Mouse (Mus musculus): ENCODE measurements around the gene Prkaa1.

Gene Prkaa1

GRCm38 (mm10) chr15:5138021-5138856 lies 5.4 kb upstream of the Prkaa1 start:
- Histone ChIP-seq H3K36me3 (ENCODE audit: insufficient read depth, low read length) (peaks cover under 1% of the 10 kb centered on the region; the same call in 1 of the 2 replicates), H3K9me3 (ENCODE audit: low read length) (no peaks in the 10 kb centered on the region), H3K4me1 (replicated peaks; ENCODE audit: low read depth, low read length) (peaks cover 43% of the 10 kb centered on the region), H3K4me3 (replicated peaks; ENCODE audit: low read length) (no peak overlapping the region), H3K27me3 (ENCODE audit: insufficient read depth, low read length) (no peaks in the 10 kb centered on the region)
- TF ChIP-seq POU5F1 (IDR thresholded peaks at IDR 0.05; ENCODE audit: borderline replicate concordance, low read length): no peak
- TF ChIP-seq NANOG (IDR thresholded peaks at IDR 0.05; ENCODE audit: borderline replicate concordance, low read length): no peak
- no peak for TF ChIP-seq CTCF (conservative IDR thresholded peaks at IDR 0.05; ENCODE audit: low read length)

GRCm38 (mm10) chr15:5139366-5139765 lies 4.3 kb upstream of the Prkaa1 start:
- no peak overlapping the region for H3K4me3 ChIP-seq (replicated peaks; ENCODE audit: low read length)
- TF ChIP-seq CTCF (conservative IDR thresholded peaks at IDR 0.05; ENCODE audit: low read length) (no peak), NANOG (IDR thresholded peaks at IDR 0.05; ENCODE audit: borderline replicate concordance, low read length) (no peak), POU5F1 (IDR thresholded peaks at IDR 0.05; ENCODE audit: borderline replicate concordance, low read length) (no peak)
- peaks cover 33% of the 10 kb centered on the region for H3K4me1 ChIP-seq (replicated peaks; ENCODE audit: low read depth, low read length)
- no peaks in the 10 kb centered on the region for H3K27me3 ChIP-seq (ENCODE audit: insufficient read depth, low read length)
- H3K36me3 ChIP-seq (ENCODE audit: insufficient read depth, low read length): no peaks in the 10 kb centered on the region
- H3K9me3 ChIP-seq (ENCODE audit: low read length): no peaks in the 10 kb centered on the region

GRCm38 (mm10) chr15:5139863-5140262 lies 3.8 kb upstream of the Prkaa1 start:
- Histone ChIP-seq H3K27me3 (ENCODE audit: insufficient read depth, low read length) (no peaks in the 10 kb centered on the region), H3K36me3 (ENCODE audit: insufficient read depth, low read length) (no peaks in the 10 kb centered on the region), H3K9me3 (ENCODE audit: low read length) (no peaks in the 10 kb centered on the region), H3K4me3 (replicated peaks; ENCODE audit: low read length) (no peak overlapping the region), H3K4me1 (replicated peaks; ENCODE audit: low read depth, low read length) (peaks cover 34% of the 10 kb centered on the region)
- TF ChIP-seq POU5F1 (IDR thresholded peaks at IDR 0.05; ENCODE audit: borderline replicate concordance, low read length): no peak
- TF ChIP-seq NANOG (IDR thresholded peaks at IDR 0.05; ENCODE audit: borderline replicate concordance, low read length): no peak
- TF ChIP-seq CTCF (conservative IDR thresholded peaks at IDR 0.05; ENCODE audit: low read length): no peak

- Histone ChIP-seq H3K9me3 (ENCODE audit: low read length) (no peaks in the 10 kb centered on the region), H3K4me3 (replicated peaks; ENCODE audit: low read length) (no peak overlapping the region), H3K36me3 (ENCODE audit: insufficient read depth, low read length) (no peaks in the 10 kb centered on the region), H3K27me3 (ENCODE audit: insufficient read depth, low read length) (no peaks in the 10 kb centered on the region), H3K4me1 (replicated peaks; ENCODE audit: low read depth, low read length) (peaks cover 37% of the 10 kb centered on the region)
- no peak for TF ChIP-seq POU5F1 (IDR thresholded peaks at IDR 0.05; ENCODE audit: borderline replicate concordance, low read length)
- no peak for TF ChIP-seq CTCF (conservative IDR thresholded peaks at IDR 0.05; ENCODE audit: low read length)
- no peak for TF ChIP-seq NANOG (IDR thresholded peaks at IDR 0.05; ENCODE audit: borderline replicate concordance, low read length)
Measured at GRCm38 (mm10) chr15:5140357-5140756, 3.3 kb upstream of the Prkaa1 start.

GRCm38 (mm10) chr15:5142047-5142446 lies 1.6 kb upstream of the Prkaa1 start:
- H3K27me3 ChIP-seq (ENCODE audit: insufficient read depth, low read length): no peaks in the 10 kb centered on the region
- peaks cover 44% of the 10 kb centered on the region for H3K4me1 ChIP-seq (replicated peaks; ENCODE audit: low read depth, low read length)
- H3K9me3 ChIP-seq (ENCODE audit: low read length): no peaks in the 10 kb centered on the region
- peaks cover 7% of the 10 kb centered on the region for H3K36me3 ChIP-seq (ENCODE audit: insufficient read depth, low read length)
- no peak overlapping the region for H3K4me3 ChIP-seq (replicated peaks; ENCODE audit: low read length)
- TF ChIP-seq NANOG (IDR thresholded peaks at IDR 0.05; ENCODE audit: borderline replicate concordance, low read length) (no peak), CTCF (conservative IDR thresholded peaks at IDR 0.05; ENCODE audit: low read length) (no peak), POU5F1 (IDR thresholded peaks at IDR 0.05; ENCODE audit: borderline replicate concordance, low read length) (no peak)

- peaks cover 8% of the 10 kb centered on the region for H3K36me3 ChIP-seq (ENCODE audit: insufficient read depth, low read length)
- TF ChIP-seq POU5F1 (IDR thresholded peaks at IDR 0.05; ENCODE audit: borderline replicate concordance, low read length) (no peak), CTCF (conservative IDR thresholded peaks at IDR 0.05; ENCODE audit: low read length) (no peak), NANOG (IDR thresholded peaks at IDR 0.05; ENCODE audit: borderline replicate concordance, low read length) (no peak)
- peak overlapping the region; percentile 94 for H3K4me3 ChIP-seq (replicated peaks; ENCODE audit: low read length)
- no peaks in the 10 kb centered on the region for H3K9me3 ChIP-seq (ENCODE audit: low read length)
- peaks cover 44% of the 10 kb centered on the region for H3K4me1 ChIP-seq (replicated peaks; ENCODE audit: low read depth, low read length)
- no peaks in the 10 kb centered on the region for H3K27me3 ChIP-seq (ENCODE audit: insufficient read depth, low read length)
Measured at GRCm38 (mm10) chr15:5142714-5143113, 947 bp upstream of the Prkaa1 start.

- no peaks in the 10 kb centered on the region for H3K9me3 ChIP-seq (ENCODE audit: low read length)
- H3K36me3 ChIP-seq (ENCODE audit: insufficient read depth, low read length): peaks cover 14% of the 10 kb centered on the region
- H3K27me3 ChIP-seq (ENCODE audit: insufficient read depth, low read length): no peaks in the 10 kb centered on the region
- TF ChIP-seq POU5F1 (IDR thresholded peaks at IDR 0.05; ENCODE audit: borderline replicate concordance, low read length) (no peak), CTCF (conservative IDR thresholded peaks at IDR 0.05; ENCODE audit: low read length) (no peak), NANOG (IDR thresholded peaks at IDR 0.05; ENCODE audit: borderline replicate concordance, low read length) (no peak)
- peaks cover 50% of the 10 kb centered on the region for H3K4me1 ChIP-seq (replicated peaks; ENCODE audit: low read depth, low read length)
- peak overlapping the region; percentile 94 for H3K4me3 ChIP-seq (replicated peaks; ENCODE audit: low read length)
Measured at GRCm38 (mm10) chr15:5144021-5144778, 539 bp downstream of the Prkaa1 start.

GRCm38 (mm10) chr15:5145196-5145945 lies 1.7 kb downstream of the Prkaa1 start:
- TF ChIP-seq NANOG (IDR thresholded peaks at IDR 0.05; ENCODE audit: borderline replicate concordance, low read length) (no peak), POU5F1 (IDR thresholded peaks at IDR 0.05; ENCODE audit: borderline replicate concordance, low read length) (no peak), CTCF (conservative IDR thresholded peaks at IDR 0.05; ENCODE audit: low read length) (no peak)

More at GRCm38 (mm10) chr15:5145196-5145945, 1.7 kb downstream of the Prkaa1 start:
- no peaks in the 10 kb centered on the region for H3K9me3 ChIP-seq (ENCODE audit: low read length)
- H3K4me3 ChIP-seq (replicated peaks; ENCODE audit: low read length): peak overlapping the region; percentile 94
- H3K36me3 ChIP-seq (ENCODE audit: insufficient read depth, low read length): peaks cover 14% of the 10 kb centered on the region
- H3K4me1 ChIP-seq (replicated peaks; ENCODE audit: low read depth, low read length): peaks cover 61% of the 10 kb centered on the region
- H3K27me3 ChIP-seq (ENCODE audit: insufficient read depth, low read length): no peaks in the 10 kb centered on the region
